In genomic region chr6:41541746-41542145, GRCm38 (mm10) we compare ENCODE assay signal across 25 mouse cellular contexts. TPM values are rescaled to one million over a fixed set of nuclear protein-coding genes. Genes with fewer than 3 reads are reported as not detected.
A peak's percentile ranks its signal among the peaks of the same experiment; 100 is the strongest.
DNase-seq lines count a peak whose midpoint lies in the region; ATAC-seq and TF ChIP-seq lines count a peak whose summit lies in the region.
"Had no signal": no experiment of that assay in that cellular context is flagged by ENCODE, and none has a peak within 500 bp of the region (broad histone marks: within the 10 kb centered on the region; RNA-seq: fewer than 3 reads in every experiment).

No protein-coding gene starts in this region.

- no peak overlapping the region for H3K4me3 ChIP-seq in intestine, embryonic 15.5 days (replicated peaks)
- H3K4me3 ChIP-seq in intestine, postnatal 0 days (ENCODE audit: low read depth, low read length) = no peak overlapping the region
- H3K4me3 ChIP-seq in lung, adult 2 months (replicated peaks; ENCODE audit: extremely low read depth, low read depth, low read length) = no peak overlapping the region
- H3K4me3 ChIP-seq: embryonic facial prominence, embryonic 15.5 days; forebrain, embryonic 12.5 days; heart, embryonic 13.5 days; hindbrain, embryonic 10.5 days; limb, embryonic 10.5 days; neural tube, embryonic 12.5 days had no signal

- H3K4me1 ChIP-seq in intestine, embryonic 15.5 days (replicated peaks) = no peaks in the 10 kb centered on the region
- no peaks in the 10 kb centered on the region for H3K4me1 ChIP-seq in intestine, postnatal 0 days (replicated peaks; ENCODE audit: control insufficient read depth, insufficient read depth, low read length)
- H3K4me1 ChIP-seq in lung, adult 2 months (ENCODE audit: control insufficient read depth, insufficient read depth, low read length) = no peaks in the 10 kb centered on the region

- no peaks in the 10 kb centered on the region for H3K36me3 ChIP-seq in intestine, embryonic 15.5 days
- no peaks in the 10 kb centered on the region for H3K36me3 ChIP-seq in intestine, postnatal 0 days (ENCODE audit: control insufficient read depth, insufficient read depth)
- H3K36me3 ChIP-seq: embryonic facial prominence, embryonic 15.5 days; forebrain, embryonic 12.5 days; heart, embryonic 13.5 days; hindbrain, embryonic 10.5 days; limb, embryonic 10.5 days; neural tube, embryonic 12.5 days had no signal

- no peaks in the 10 kb centered on the region for H3K9me3 ChIP-seq in intestine, embryonic 15.5 days
- no peaks in the 10 kb centered on the region for H3K9me3 ChIP-seq in intestine, postnatal 0 days (ENCODE audit: control insufficient read depth)
- H3K9me3 ChIP-seq: embryonic facial prominence, embryonic 15.5 days; forebrain, embryonic 12.5 days; heart, embryonic 13.5 days; hindbrain, embryonic 10.5 days; limb, embryonic 10.5 days; neural tube, embryonic 12.5 days had no signal

- H3K9ac ChIP-seq in intestine, embryonic 15.5 days = no peak overlapping the region
- H3K9ac ChIP-seq in intestine, postnatal 0 days (ENCODE audit: low read depth, low read length) = no peak overlapping the region
- H3K9ac ChIP-seq: embryonic facial prominence, embryonic 15.5 days; forebrain, embryonic 12.5 days; heart, embryonic 13.5 days; neural tube, embryonic 12.5 days had no signal

- no peak overlapping the region for H3K27ac ChIP-seq in intestine, embryonic 15.5 days
- H3K27ac ChIP-seq in intestine, postnatal 0 days (ENCODE audit: low read depth, low read length) = no peak overlapping the region
- H3K27ac ChIP-seq: embryonic facial prominence, embryonic 15.5 days; forebrain, embryonic 12.5 days; heart, embryonic 13.5 days; hindbrain, embryonic 10.5 days; limb, embryonic 10.5 days; macrophage; neural tube, embryonic 12.5 days had no signal

- H3K27me3 ChIP-seq in intestine, embryonic 15.5 days (replicated peaks) = no peaks in the 10 kb centered on the region
- peaks cover 7% of the 10 kb centered on the region; the same call in 1 of the 2 replicates for H3K27me3 ChIP-seq in intestine, postnatal 0 days (replicated peaks; ENCODE audit: control insufficient read depth, insufficient read depth, low read length)
- H3K27me3 ChIP-seq: neural tube, embryonic 12.5 days had no signal

- TF ChIP-seq POLR2A in lung, adult 2 months (IDR thresholded peaks at IDR 0.05; ENCODE audit: borderline replicate concordance, extremely low read depth, low read depth, low read length) = no peak

- peak; percentile 70 for ATAC-seq in intestine, embryonic 15.5 days
- no peak for ATAC-seq in intestine, postnatal 0 days
- ATAC-seq in inflammation-experienced regulatory T-cells, adult 6 months = peak; percentile 20
- ATAC-seq in frontal cortex, adult (ENCODE audit: low TSS enrichment) = no peak
- ATAC-seq: midbrain, embryonic 16.5 days had no signal

- H3K4me2 ChIP-seq in intestine, embryonic 15.5 days (replicated peaks) = no peak overlapping the region
- H3K4me2 ChIP-seq in intestine, postnatal 0 days (replicated peaks; ENCODE audit: low read depth) = no peak overlapping the region
- H3K4me2 ChIP-seq: embryonic facial prominence, embryonic 15.5 days; forebrain, embryonic 12.5 days; heart, embryonic 13.5 days; neural tube, embryonic 12.5 days had no signal

- TF ChIP-seq CTCF in intestine, postnatal 0 days (IDR thresholded peaks at IDR 0.05; ENCODE audit: low read depth) = no peak
- TF ChIP-seq CTCF in lung, adult 2 months (IDR thresholded peaks at IDR 0.05; ENCODE audit: insufficient read depth, low read length) = no peak

- intact Hi-C loops in gastrocnemius, postnatal 14 days (cut with DNase I; ENCODE audit: low total_unique reads) = no loop called here

- 74% methylated on average over 1 of the region's 1 CpGs for WGBS in intestine, embryonic 15.5 days
- 49% methylated on average over 1 of the region's 1 CpGs for WGBS in intestine, postnatal 0 days
- 56% methylated on average over 1 of the region's 1 CpGs for WGBS in lung, adult 2 months

- peak; percentile 84 for DNase-seq in naive thymus-derived CD4-positive, alpha-beta T cell, adult 2 months (ENCODE audit: low read depth)
- DNase-seq in thymus, postnatal 4 days = peak; percentile 76
- no peak for DNase-seq in lung, adult 2 months
- no peak for DNase-seq in gastrocnemius, postnatal 14 days
- DNase-seq: cerebellum, adult 11-12 months; kidney, adult 18-20 months; kidney, postnatal 36 days; layer of hippocampus, postnatal 36 days; lung, adult 18-20 months; right cerebral cortex, postnatal 4 days had no signal

RNA-seq across cellular contexts. Expression of gene Prss2, which starts 20.2 kb away (rescaled TPM):
- polyA plus RNA-seq in intestine, embryonic 15.5 days (2015; fragmentation: Nextera tagmentation; extraction: Ambion mirVana) = 44.4 and 169 TPM in 2 replicates
- 10.5 and 17.9 TPM in 2 replicates for polyA plus RNA-seq in intestine, postnatal 0 days (2015; fragmentation: Nextera tagmentation; extraction: Ambion mirVana)
- polyA plus RNA-seq in inflammation-experienced regulatory T-cells, adult 6 months (2017; shearing (Covaris generic)) = 1 to 10 TPM in 2 of 3 experiments, under 1 TPM in 1; 0.45 to 4.0 (median 2.7) TPM
- polyA plus RNA-seq in lung, adult 2 months (2012; rRNA removed) = 0.46 and 17.9 TPM in 2 replicates
- not detected for total RNA-seq in gastrocnemius, postnatal 14 days (2021)
- total RNA-seq: adrenal gland, adult 18-20 months; gastrocnemius, postnatal 4 days; layer of hippocampus, postnatal 36 days had no signal
- polyA plus RNA-seq: brain, embryonic 14.5 days; embryonic facial prominence, embryonic 15.5 days; forebrain, embryonic 12.5 days; heart, embryonic 13.5 days; hindbrain, embryonic 10.5 days; limb, embryonic 10.5 days; macrophage; midbrain, embryonic 16.5 days; neural tube, embryonic 12.5 days had no signal

Comparison
In these comparisons a context has a peak if more than half of its experiments do, and no peak if none do; other contexts are left out.
1. ATAC-seq: peak in intestine, embryonic 15.5 days (single experiment) and inflammation-experienced regulatory T-cells, adult 6 months (single experiment); none in intestine, postnatal 0 days (single experiment) and frontal cortex, adult (single experiment).
2. DNase-seq: peak in naive thymus-derived CD4-positive, alpha-beta T cell, adult 2 months (single experiment) and thymus, postnatal 4 days (single experiment); none in lung, adult 2 months (single experiment) and gastrocnemius, postnatal 14 days (single experiment).